Mouse (Mus musculus): Measurements from ENCODE around the gene Iqcf6.
A peak's percentile ranks its signal among the peaks of the same experiment; 100 is the strongest.

The Iqcf6 gene

DNA sequence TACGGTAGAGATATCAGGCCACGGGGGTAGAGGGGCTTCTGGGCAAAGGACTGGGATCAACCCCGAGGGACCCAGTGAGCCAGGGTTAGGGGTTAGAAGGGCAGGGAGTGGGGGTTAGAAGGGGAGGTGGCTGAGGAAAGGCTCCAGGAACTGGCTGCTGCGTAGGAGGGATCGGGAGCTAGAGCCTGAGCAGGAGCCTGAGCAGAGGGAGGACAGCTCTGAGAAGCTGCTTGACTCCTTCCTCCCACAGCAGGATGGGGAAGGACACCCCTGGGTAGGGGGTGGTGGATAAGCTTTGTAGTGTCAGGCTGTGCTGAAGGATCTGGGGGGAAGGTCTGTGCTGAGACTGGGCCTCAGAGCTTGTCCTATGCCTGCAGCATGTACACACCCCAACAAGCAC lies 30.4 kb downstream of the Iqcf6 start:
- no peak for DNase-seq (ENCODE audit: low read depth, low spot score)

DNA sequence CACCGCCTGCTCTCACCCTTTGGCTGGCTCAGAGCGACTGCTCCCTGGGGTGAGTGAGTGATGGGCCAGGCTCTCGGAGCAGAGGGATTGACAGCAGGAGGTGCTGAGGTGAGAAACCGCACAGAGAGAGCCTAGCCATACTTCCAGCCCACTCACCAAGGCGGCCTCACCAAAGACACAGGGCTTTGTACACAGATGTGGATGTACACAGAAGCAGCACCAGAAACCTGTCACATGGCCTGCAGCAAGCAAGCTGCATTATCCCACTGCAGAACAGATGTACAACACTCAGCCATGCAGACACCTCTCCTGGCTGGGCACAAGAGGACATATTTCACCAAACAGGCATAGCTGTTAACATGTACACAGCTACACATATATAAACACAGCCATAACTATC lies 31.2 kb downstream of the Iqcf6 start:
- DNase-seq (ENCODE audit: low read depth, low spot score): no peak

- no peak for DNase-seq (ENCODE audit: low read depth, low spot score)
Measured at GRCm38 (mm10) chr9:106659441-106659840, 33.1 kb downstream of the Iqcf6 start.

DNA sequence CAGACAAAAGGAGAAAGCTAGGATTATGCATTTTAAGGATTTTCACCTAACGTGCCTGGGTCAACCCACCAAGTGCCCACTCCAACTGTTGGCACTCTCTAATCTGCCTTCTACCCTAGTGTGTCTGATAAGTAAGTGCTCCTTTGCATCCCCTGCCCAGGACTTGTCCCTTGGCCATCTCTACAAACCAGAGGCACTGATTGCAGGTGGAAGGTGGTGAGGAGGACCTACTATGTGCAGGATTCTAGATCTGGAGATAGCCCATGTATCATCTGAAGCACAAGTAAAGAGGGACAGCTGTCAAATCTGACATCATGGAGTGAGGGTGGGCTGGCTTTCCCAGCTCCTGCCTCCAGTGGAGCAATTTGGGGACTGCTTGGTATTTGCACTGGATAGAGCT lies 33.6 kb downstream of the Iqcf6 start:
- DNase-seq (ENCODE audit: low read depth, low spot score): no peak

GRCm38 (mm10) chr9:106663200-106663599 lies 36.8 kb downstream of the Iqcf6 start:
- DNase-seq (ENCODE audit: low read depth, low spot score): no peak

GRCm38 (mm10) chr9:106664433-106664832 lies 38.1 kb downstream of the Iqcf6 start:
- DNase-seq (ENCODE audit: low read depth, low spot score): no peak

- DNase-seq (ENCODE audit: low read depth, low spot score): no peak
Measured at GRCm38 (mm10) chr9:106664856-106665255, 38.5 kb downstream of the Iqcf6 start.

GRCm38 (mm10) chr9:106673860-106674259 lies 47.5 kb downstream of the Iqcf6 start:
- no peak for DNase-seq (ENCODE audit: low read depth, low spot score)

DNA sequence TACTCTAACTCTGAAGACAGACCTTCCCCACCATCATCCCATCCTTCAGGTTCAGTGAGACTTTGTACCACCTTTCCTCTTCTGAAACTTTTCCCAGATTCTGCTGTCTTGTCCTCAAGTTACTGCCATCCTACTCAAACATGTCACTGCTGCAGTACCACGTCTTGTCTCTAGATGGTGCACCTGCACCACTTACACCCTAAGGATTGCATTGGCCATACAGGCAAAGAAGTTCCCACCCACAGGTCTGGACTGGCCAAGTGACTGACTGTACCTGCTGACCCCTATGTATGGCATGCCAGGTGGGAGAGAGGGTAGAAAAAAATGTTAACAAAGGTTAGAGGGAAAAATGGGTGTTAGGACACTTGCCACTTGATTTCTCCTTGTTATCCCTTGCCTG lies 49.1 kb downstream of the Iqcf6 start:
- peak; percentile 78 for DNase-seq (ENCODE audit: low read depth, low spot score)

- no peak for DNase-seq (ENCODE audit: low read depth, low spot score)
Measured at GRCm38 (mm10) chr9:106675965-106676364, 49.6 kb downstream of the Iqcf6 start.

GRCm38 (mm10) chr9:106676571-106676970 lies 50.2 kb downstream of the Iqcf6 start:
- no peak for DNase-seq (ENCODE audit: low read depth, low spot score)
